Mouse (Mus musculus) lung, postnatal 36 days (tissue): ENCODE measurements around the gene Fmo6.

ENCODE experiments used
- DNase-seq: peaks from one replicate; pipeline ENCODE4 v3.0.0; 2022; ENCODE audit warnings: mixed read lengths

Gene Fmo6

DNA sequence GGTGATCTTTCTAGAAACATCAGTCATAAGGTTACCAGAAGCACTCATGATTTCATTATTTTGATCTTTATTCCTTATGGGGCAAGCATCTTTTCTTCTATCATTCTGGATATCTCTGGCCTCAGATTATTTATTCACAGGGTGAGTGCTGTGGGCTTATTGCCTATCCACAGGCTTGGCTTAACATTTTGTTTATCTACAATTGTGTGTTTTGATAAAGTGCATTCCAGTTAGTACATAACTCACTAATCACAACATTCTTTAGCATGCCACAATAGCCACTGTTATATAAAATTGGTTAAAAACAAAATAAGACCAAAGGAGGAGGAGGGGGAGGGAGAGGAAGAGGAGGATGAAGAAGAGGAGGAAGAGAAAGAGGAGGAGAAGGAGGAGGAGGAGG is 25.2 kb downstream of the Fmo6 start:
- DNase-seq: peak; percentile 41

DNA sequence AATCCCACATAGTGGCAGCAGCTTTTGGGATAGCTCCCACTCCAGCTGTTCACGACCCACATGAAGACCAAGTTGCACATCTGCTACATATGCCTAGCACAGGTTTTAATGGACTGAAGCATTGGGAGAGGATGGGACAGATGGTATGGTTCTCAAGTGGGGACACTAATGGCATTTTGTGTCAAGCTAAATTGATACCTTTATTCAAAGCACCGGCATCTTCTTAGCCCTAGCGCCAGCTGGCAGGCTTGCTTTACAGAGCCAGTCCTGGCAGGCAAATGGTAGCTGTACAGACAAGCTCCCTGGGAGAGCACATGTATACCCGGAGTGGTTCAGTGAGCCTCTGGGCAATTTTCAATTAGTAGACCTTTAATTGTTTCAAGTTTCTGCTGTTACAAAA is 35.4 kb downstream of the Fmo6 start:
- DNase-seq: no peak

DNA sequence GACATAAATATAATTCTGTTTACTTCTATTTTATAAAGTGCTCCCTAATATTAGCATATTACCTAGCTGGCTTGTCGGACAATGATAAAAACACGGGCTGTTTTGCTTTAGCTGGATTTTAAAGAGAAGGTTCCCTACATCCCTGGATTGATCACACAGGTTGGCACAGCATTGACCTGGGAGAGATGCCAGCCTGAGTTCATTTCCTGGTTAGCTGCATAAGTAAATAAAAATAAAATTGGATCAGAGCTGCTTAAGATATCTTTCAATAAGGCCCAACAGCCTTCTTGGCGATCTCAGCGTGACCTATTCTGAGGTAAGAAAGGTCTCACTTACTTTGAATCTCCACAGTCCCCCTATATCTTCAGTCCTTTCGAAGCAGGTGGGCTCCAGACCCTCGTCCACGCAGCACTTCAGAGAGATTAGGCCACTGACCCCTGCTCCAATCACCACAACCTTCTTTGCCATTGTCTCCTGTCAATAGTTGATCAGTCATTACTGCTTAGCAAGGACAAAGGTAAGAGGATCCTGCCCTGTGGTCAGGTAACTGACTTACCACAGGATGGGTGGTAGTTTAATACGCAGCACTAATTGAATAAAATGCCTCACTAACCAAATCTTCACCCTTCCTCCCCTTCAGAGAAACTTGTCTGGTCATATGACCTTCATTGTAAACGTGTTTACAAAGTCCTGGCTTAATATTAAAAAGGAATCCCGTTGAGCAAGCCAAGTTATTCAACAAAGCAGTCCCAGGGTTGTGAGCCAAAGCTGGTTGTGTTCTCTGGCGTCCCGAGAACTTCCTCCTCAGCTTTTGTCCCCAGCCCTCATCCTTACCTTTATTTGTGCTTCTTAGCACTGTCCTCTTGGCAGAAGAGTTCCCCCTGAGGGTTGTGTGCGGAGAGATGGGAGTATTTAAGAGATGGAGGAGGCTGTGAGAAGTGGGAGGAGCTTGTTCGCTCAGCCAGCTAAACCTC is 39.2 kb downstream of the Fmo6 start, which contains the start of gene Fmo2:
Gene Fmo2, minus strand, starts transcription at position 889 of the 974 bp plus-strand sequence.
- DNase-seq: peak; percentile 85

DNA sequence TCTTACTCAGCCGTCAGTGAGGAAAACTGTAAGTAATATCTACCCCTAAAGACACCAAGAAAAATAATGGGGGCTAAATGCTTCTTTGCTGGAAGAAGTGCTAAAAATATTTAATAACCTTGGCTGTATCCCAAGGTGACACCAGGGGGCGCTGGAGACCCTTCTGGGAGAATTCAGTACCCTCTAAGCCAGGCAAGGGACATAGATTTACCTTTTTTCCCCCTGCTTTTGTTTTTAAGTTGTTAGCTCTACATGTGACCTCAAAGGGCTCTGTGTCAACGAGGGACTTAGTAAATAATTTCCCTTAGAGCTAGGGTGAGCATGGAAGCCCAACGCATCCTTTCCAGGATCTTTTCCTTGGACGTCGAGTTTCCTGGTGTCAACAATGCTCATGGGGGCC is 41.4 kb downstream of the Fmo6 start:
- peak; percentile 87 for DNase-seq

GRCm38 (mm10) chr1:162893014-162893413 is 44.3 kb downstream of the Fmo6 start:
- no peak for DNase-seq

GRCm38 (mm10) chr1:162891980-162892451 is 45.3 kb downstream of the Fmo6 start:
- peak; percentile 89 for DNase-seq

DNA sequence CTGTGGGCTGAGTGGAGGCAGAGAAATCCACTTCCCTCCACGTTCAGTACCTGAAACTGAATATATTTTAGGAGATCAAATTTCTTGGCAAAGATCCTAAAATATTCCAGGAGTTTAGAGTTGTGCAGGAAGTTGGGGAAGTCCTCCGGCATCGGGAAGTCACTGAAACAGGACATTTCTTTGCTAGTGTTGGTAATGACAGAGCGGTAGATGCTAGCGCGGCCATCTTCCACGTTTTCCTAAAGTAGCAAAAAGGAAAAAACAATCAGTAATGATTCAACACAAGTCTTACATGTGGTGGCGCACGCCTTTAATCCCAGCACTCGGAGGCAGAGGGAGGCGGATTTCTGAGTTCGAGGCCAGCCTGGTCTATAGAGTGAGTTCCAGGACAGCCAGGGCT is 48.7 kb downstream of the Fmo6 start:
- no peak for DNase-seq

- no peak for DNase-seq
Measured at GRCm38 (mm10) chr1:162887644-162888043, 49.7 kb downstream of the Fmo6 start.

DNA sequence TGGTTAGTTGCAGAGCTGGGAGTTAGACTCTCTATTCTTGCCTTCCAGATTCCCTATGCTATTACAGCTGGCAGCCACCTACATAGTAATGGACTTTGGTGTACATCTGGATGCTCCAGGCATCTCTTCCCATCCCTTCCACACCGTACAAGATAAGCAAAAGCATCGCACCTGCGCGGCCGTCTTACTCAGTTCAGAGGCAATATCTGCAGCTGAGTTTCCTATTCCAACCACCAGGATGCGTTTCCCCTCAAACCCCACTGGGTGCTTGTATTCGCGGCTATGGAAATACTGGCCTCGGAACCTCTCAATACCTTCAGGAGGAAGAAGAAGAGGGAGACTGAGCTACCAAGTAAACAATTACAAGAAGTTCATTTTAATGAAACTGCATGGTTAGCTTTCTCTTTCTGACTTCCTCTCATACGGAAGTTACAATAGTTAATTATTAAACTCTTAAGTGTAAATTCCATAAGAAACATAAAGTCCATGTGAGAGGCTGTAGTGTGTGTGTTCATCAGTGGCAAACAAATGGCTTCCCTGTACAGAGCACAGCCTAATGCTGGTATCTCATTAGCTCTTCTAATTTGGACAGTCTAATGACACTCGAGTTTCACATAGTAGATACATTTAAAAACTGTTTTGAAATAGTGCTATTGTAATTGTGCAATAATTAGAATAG is 51.0 kb downstream of the Fmo6 start:
- no peak for DNase-seq

- no peak for DNase-seq
Measured at GRCm38 (mm10) chr1:162882681-162883080, 54.6 kb downstream of the Fmo6 start.

DNA sequence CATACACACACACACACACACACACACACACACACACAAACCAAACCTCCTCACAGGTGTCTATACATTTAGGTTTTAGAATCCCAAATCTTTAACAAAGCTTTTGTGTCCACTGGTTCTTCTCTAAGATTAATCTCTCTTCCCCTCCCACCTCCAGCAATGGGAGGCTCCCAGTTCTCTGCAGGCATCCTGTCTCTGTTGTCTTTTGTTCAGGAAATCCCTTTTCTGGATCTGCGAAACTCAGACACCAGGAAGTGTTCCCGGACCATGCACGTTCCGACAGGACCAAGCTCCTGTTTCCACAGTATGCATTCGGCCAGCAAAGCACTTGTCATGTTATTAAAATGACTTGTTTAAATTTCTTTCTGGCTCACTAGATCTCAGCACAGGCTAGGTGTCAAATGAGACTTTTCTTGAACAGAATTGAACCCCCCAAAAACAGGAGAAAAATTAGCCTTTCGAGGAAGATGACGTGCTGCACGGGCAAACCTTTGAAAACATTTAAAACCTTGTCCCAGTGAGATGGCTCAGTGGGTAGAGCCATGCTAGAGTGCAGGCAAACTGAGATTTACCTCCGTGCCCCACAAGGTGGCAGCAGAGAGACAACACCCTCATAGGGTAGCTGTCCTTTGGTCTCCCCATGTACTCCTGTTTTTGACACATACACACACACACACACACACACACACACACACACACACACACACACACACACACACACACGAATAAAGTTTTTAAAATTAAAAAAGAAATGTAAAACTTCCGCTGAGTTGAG is 57.5 kb downstream of the Fmo6 start:
- DNase-seq: peak; percentile 92

DNA sequence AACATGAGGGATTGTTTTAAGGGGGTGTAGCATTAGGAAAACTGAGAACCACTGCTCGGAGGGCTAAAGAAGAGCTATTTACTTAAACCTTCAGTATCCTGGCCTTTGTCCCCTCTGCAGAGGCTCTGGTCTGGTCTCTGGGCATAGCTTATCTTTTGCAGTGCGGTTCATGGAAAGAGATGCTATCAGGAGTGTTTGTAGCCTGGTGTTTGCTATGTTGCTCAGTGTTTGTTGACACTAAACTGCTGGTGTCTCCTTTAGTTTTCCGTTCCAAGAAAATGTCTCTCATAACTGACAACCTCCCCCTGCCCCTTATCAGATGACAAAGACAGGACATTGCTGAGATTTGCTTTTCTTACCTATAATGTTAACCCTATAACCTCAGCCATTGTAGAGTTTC is 62.2 kb downstream of the Fmo6 start:
- DNase-seq: peak; percentile 71

GRCm38 (mm10) chr1:162871701-162872311 is 65.5 kb downstream of the Fmo6 start:
- no peak for DNase-seq

DNA sequence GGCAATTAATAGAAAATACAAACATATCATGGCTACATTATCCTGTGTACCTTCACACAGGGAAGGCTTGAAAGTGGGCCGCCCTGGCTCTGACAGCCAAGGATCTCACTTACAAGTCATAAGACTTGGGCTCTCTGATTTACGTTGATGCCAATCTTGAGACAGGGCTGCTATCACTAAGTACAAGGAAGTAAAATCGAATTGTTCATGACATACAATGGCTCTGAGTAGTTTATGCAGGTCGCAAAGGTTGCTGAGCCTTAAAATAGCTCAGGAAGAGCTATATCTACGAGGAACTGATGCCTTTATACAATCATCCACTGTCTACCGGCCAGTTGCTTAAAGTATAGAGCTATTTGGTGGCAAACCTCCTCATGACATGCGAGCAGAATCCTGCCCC is 66.3 kb downstream of the Fmo6 start:
- no peak for DNase-seq

DNA sequence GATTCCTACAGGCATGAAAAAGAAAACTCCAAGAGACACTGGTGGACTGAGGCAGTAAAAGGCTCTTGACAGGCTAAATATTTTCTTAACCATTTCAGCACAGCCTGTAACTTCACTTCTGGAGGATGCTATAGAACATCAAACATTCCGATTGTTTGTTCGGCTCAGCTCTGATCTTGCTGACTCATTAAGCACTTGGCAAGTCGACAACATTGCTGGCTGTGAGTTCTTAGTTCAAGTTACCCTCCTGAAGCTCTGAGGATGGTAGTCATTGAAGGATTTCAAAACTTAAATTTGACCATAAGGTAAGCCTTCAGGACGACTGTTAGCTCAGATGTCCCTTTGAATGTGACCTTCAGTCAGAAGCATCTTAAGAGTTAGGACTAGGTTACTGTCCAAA is 69.9 kb downstream of the Fmo6 start:
- no peak for DNase-seq
